In genomic region chr9:64249371-64249770, GRCm38 (mm10) we compare ENCODE assay signal across 23 mouse cellular contexts. TPM values are rescaled to one million over a fixed set of nuclear protein-coding genes. Genes with fewer than 3 reads are reported as not detected.
DNase-seq lines count a peak whose midpoint lies in the region; ATAC-seq and TF ChIP-seq lines count a peak whose summit lies in the region.
"Had no signal": no experiment of that assay in that cellular context is flagged by ENCODE, and none has a peak within 500 bp of the region (broad histone marks: within the 10 kb centered on the region; RNA-seq: fewer than 3 reads in every experiment).

No protein-coding gene starts in this region.

- H3K4me1 ChIP-seq in heart, embryonic 12.5 days (replicated peaks) = peaks cover 28% of the 10 kb centered on the region
- H3K4me1 ChIP-seq in stomach, postnatal 0 days (replicated peaks; ENCODE audit: control insufficient read depth, insufficient read depth) = peaks cover 3% of the 10 kb centered on the region; the same call in 1 of the 2 replicates

- intact Hi-C loops in gastrocnemius, postnatal 36 days (cut with DNase I) = no loop called here

- H3K9me3 ChIP-seq in heart, embryonic 12.5 days (replicated peaks) = no peaks in the 10 kb centered on the region
- no peaks in the 10 kb centered on the region for H3K9me3 ChIP-seq in stomach, postnatal 0 days (ENCODE audit: control insufficient read depth, low read length)
- H3K9me3 ChIP-seq: embryonic facial prominence, embryonic 12.5 days; intestine, embryonic 15.5 days; limb, embryonic 10.5 days; midbrain, embryonic 13.5 days; neural tube, embryonic 12.5 days had no signal

- no peak for TF ChIP-seq EP300 in stomach, postnatal 0 days (optimal IDR thresholded peaks at IDR 0.05)

- no peak overlapping the region for H3K27ac ChIP-seq in heart, embryonic 12.5 days (ENCODE audit: poor library complexity, severe bottlenecking)
- H3K27ac ChIP-seq in macrophage = peak overlapping the region; percentile 38
- H3K27ac ChIP-seq in stomach, postnatal 0 days (replicated peaks) = peak overlapping the region; percentile 61
- H3K27ac ChIP-seq: embryonic facial prominence, embryonic 12.5 days; gastrocnemius, adult 2 months; intestine, embryonic 15.5 days; limb, embryonic 10.5 days; midbrain, embryonic 13.5 days; neural tube, embryonic 12.5 days had no signal

- H3K4me2 ChIP-seq in heart, embryonic 12.5 days = no peak overlapping the region
- no peak overlapping the region for H3K4me2 ChIP-seq in stomach, postnatal 0 days (replicated peaks; ENCODE audit: low read depth)
- H3K4me2 ChIP-seq: embryonic facial prominence, embryonic 12.5 days; intestine, embryonic 15.5 days; midbrain, embryonic 13.5 days; neural tube, embryonic 12.5 days had no signal

- H3K4me3 ChIP-seq in heart, embryonic 12.5 days = no peak overlapping the region
- no peak overlapping the region for H3K4me3 ChIP-seq in macrophage (ENCODE audit: inconsistent target)
- H3K4me3 ChIP-seq in stomach, postnatal 0 days (ENCODE audit: low read depth, low read length) = no peak overlapping the region
- H3K4me3 ChIP-seq: embryonic facial prominence, embryonic 12.5 days; gastrocnemius, adult 2 months; intestine, embryonic 15.5 days; limb, embryonic 10.5 days; midbrain, embryonic 13.5 days; neural tube, embryonic 12.5 days had no signal

- WGBS in heart, embryonic 12.5 days = 58% methylated on average over 1 of the region's 1 CpGs
- WGBS in macrophage (ENCODE audit: missing documents) = 25% methylated on average over 1 of the region's 1 CpGs
- WGBS in stomach, postnatal 0 days = 77% methylated on average over 1 of the region's 1 CpGs

- H3K9ac ChIP-seq in heart, embryonic 12.5 days = no peak overlapping the region
- no peak overlapping the region; the same call in 1 of the 2 replicates for H3K9ac ChIP-seq in stomach, postnatal 0 days (ENCODE audit: low read length)
- H3K9ac ChIP-seq: embryonic facial prominence, embryonic 12.5 days; forebrain, postnatal 0 days; intestine, embryonic 15.5 days; midbrain, embryonic 13.5 days; neural tube, embryonic 12.5 days had no signal

- DNase-seq in heart, adult 11 months = peak; percentile 92
- DNase-seq in thymus, postnatal 14 days = peak; percentile 39
- no peak for DNase-seq in thymus, adult 18-20 months
- DNase-seq in stomach, postnatal 0 days (ENCODE audit: low spot score) = no peak
- no peak for DNase-seq in gastrocnemius, postnatal 36 days
- DNase-seq in liver = no peak
- DNase-seq: adrenal gland, adult 2 months; cerebellum, adult 18-20 months; cerebellum, postnatal 14 days; forebrain, postnatal 0 days; gastrocnemius, adult 2 months; kidney, adult 8-10 months; kidney, postnatal 10 days had no signal

- peaks cover 2% of the 10 kb centered on the region; the same call in 1 of the 2 replicates for H3K36me3 ChIP-seq in heart, embryonic 12.5 days
- H3K36me3 ChIP-seq in macrophage (ENCODE audit: inconsistent target) = 0 out of 2 replicates have a peak, but pooled peaks cover 5% of the 10 kb centered on the region
- H3K36me3 ChIP-seq in stomach, postnatal 0 days (ENCODE audit: control insufficient read depth, insufficient read depth, low read length) = peaks cover 2% of the 10 kb centered on the region; the same call in 1 of the 2 replicates
- H3K36me3 ChIP-seq: intestine, embryonic 15.5 days; midbrain, embryonic 13.5 days; neural tube, embryonic 12.5 days had no signal

- peaks cover 86% of the 10 kb centered on the region for H3K79me2 ChIP-seq in macrophage (ENCODE audit: inconsistent target)

- no peaks in the 10 kb centered on the region for H3K27me3 ChIP-seq in heart, embryonic 12.5 days (replicated peaks)
- H3K27me3 ChIP-seq in stomach, postnatal 0 days (ENCODE audit: control insufficient read depth, insufficient read depth, low read length) = no peaks in the 10 kb centered on the region
- H3K27me3 ChIP-seq: embryonic facial prominence, embryonic 12.5 days; intestine, embryonic 15.5 days; midbrain, embryonic 13.5 days; neural tube, embryonic 12.5 days had no signal

- no peak for TF ChIP-seq CTCF in stomach, postnatal 0 days (IDR thresholded peaks at IDR 0.05; ENCODE audit: low read depth)

- ATAC-seq in heart, embryonic 12.5 days (ENCODE audit: insufficient number of reproducible peaks, low FRiP score) = no peak
- ATAC-seq in stomach, postnatal 0 days (ENCODE audit: low FRiP score, low TSS enrichment) = no peak
- ATAC-seq: forebrain, postnatal 0 days; hindbrain, embryonic 16.5 days; intestine, embryonic 15.5 days; midbrain, embryonic 13.5 days had no signal

RNA-seq across cellular contexts. Expression of gene Map2k1, which starts 4.1 kb away (rescaled TPM):
- 99.7 and 100 TPM in 2 replicates for polyA plus RNA-seq in heart, embryonic 12.5 days (2016; fragmentation: Nextera tagmentation; extraction: Ambion mirVana)
- total RNA-seq in macrophage (2018; cell fraction: chromatin; rRNA removed) = 100 to 1,000 TPM in 10 of 26 experiments, 10 to 100 TPM in 16; 62.8 to 282 (median 92.4) TPM
- 100 to 1,000 TPM in 12 of 26 experiments, 10 to 100 TPM in 14; 64.2 to 132 (median 94.7) TPM for total RNA-seq in macrophage (2018; cell fraction: cytosol; rRNA removed)
- 100 to 1,000 TPM in 14 of 26 experiments, 10 to 100 TPM in 12; 46.5 to 207 (median 104) TPM for total RNA-seq in macrophage (2018; cell fraction: nucleus; rRNA removed)
- polyA plus RNA-seq in macrophage (2018) = 30.9 to 88.8 TPM (median 78.1 TPM) in 3 replicates
- polyA plus RNA-seq in stomach, postnatal 0 days (2015; fragmentation: Nextera tagmentation; extraction: Ambion mirVana) = 84.1 and 85.0 TPM in 2 replicates
- 10 to 100 TPM; 48.1 to 50.7 TPM for total RNA-seq in gastrocnemius, postnatal 36 days (2021)

RNA-seq across cellular contexts. Expression of gene Uchl4, which starts 14.4 kb away (rescaled TPM):
- 2.7 and 2.8 TPM in 2 replicates for polyA plus RNA-seq in heart, embryonic 12.5 days (2016; fragmentation: Nextera tagmentation; extraction: Ambion mirVana)
- not detected for total RNA-seq in macrophage (2018; cell fraction: chromatin; rRNA removed)
- under 1 TPM in 3 of 26 experiments, not detected in 23; 0.05 to 0.15 (median 0.12) TPM for total RNA-seq in macrophage (2018; cell fraction: cytosol; rRNA removed)
- not detected for total RNA-seq in macrophage (2018; cell fraction: nucleus; rRNA removed)
- polyA plus RNA-seq in macrophage (2018) = 0.13 TPM in 1 of 3 replicates, not detected in the others
- polyA plus RNA-seq in stomach, postnatal 0 days (2015; fragmentation: Nextera tagmentation; extraction: Ambion mirVana) = 2.0 and 2.2 TPM in 2 replicates
- total RNA-seq in gastrocnemius, postnatal 36 days (2021) = 1 to 10 TPM; 1.3 to 2.2 TPM
- total RNA-seq: forebrain, postnatal 0 days; hematopoietic stem cell, adult 5-6 weeks had no signal
- polyA plus RNA-seq: adrenal gland, adult 2 months; liver, adult 2 months had no signal

RNA-seq across cellular contexts. Expression of gene Tipin, which starts 32.0 kb away (rescaled TPM):
- 130 and 133 TPM in 2 replicates for polyA plus RNA-seq in heart, embryonic 12.5 days (2016; fragmentation: Nextera tagmentation; extraction: Ambion mirVana)
- total RNA-seq in macrophage (2018; cell fraction: chromatin; rRNA removed) = 10 to 100 TPM in 6 of 26 experiments, 1 to 10 TPM in 18, under 1 TPM in 2; 0.75 to 15.9 (median 6.6) TPM
- total RNA-seq in macrophage (2018; cell fraction: cytosol; rRNA removed) = 10 to 100 TPM in 23 of 26 experiments, 1 to 10 TPM in 3; 5.9 to 20.1 (median 13.4) TPM
- 10 to 100 TPM in 7 of 26 experiments, 1 to 10 TPM in 19; 2.1 to 27.6 (median 5.8) TPM for total RNA-seq in macrophage (2018; cell fraction: nucleus; rRNA removed)
- 13.3 to 77.2 TPM (median 22.0 TPM) in 3 replicates for polyA plus RNA-seq in macrophage (2018)
- 81.1 and 85.7 TPM in 2 replicates for polyA plus RNA-seq in stomach, postnatal 0 days (2015; fragmentation: Nextera tagmentation; extraction: Ambion mirVana)
- total RNA-seq in gastrocnemius, postnatal 36 days (2021) = 10 to 100 TPM in 1 of 2 experiments, 1 to 10 TPM in 1; 7.1 to 11.0 TPM

Comparison
In these comparisons a context has a peak if more than half of its experiments do, and no peak if none do; other contexts are left out.
1. DNase-seq: peak in heart, adult 11 months (single experiment) and thymus, postnatal 14 days (single experiment); none in thymus, adult 18-20 months (0 of 2), stomach, postnatal 0 days (single experiment), gastrocnemius, postnatal 36 days (0 of 2) and liver (single experiment).